Mouse (Mus musculus) heart, postnatal 4 days (tissue): Measurements from ENCODE around the gene Serpina12. TPM values are rescaled to one million over a fixed set of nuclear protein-coding genes. Genes with fewer than 3 reads are reported as not detected.

Experiments used
- DNase-seq: peaks from one replicate; pipeline ENCODE4 v3.0.0; 2021
- total RNA-seq, 2 experiments: library from RNA; stranded (reverse); gene quantifications; 2 replicates each; pipeline ENCODE4 v1.2.3; 2021

Gene Serpina12
- total RNA-seq, 2 experiments from 2014 or later, result not detected

- DNase-seq, result peak; percentile 20
Measured at GRCm38 (mm10) chr12:104003238-104003612, 41.0 kb downstream of the Serpina12 start.

- DNase-seq, result peak; percentile 31
Measured at GRCm38 (mm10) chr12:104002569-104003237, 41.5 kb downstream of the Serpina12 start.

- no peak for DNase-seq
Measured at GRCm38 (mm10) chr12:104000594-104000993, 43.6 kb downstream of the Serpina12 start.

GRCm38 (mm10) chr12:103999611-104000010 lies 44.6 kb downstream of the Serpina12 start:
- DNase-seq, result no peak

GRCm38 (mm10) chr12:103996513-103996912 lies 47.7 kb downstream of the Serpina12 start:
- no peak for DNase-seq

- peak; percentile 78 for DNase-seq
Measured at GRCm38 (mm10) chr12:103995292-103996072, 48.8 kb downstream of the Serpina12 start.

- no peak for DNase-seq
Measured at GRCm38 (mm10) chr12:103992945-103993344, 51.3 kb downstream of the Serpina12 start.

GRCm38 (mm10) chr12:103989857-103990256 lies 54.4 kb downstream of the Serpina12 start, which contains the start of gene Serpina11:
Gene Serpina11, minus strand, starts transcription at chr12:103989957.
- DNase-seq, result no peak

- no peak for DNase-seq
Measured at GRCm38 (mm10) chr12:103989514-103989767, 54.8 kb downstream of the Serpina12 start.

GRCm38 (mm10) chr12:103988754-103989513 lies 55.3 kb downstream of the Serpina12 start:
- DNase-seq, result no peak

- no peak for DNase-seq
Measured at GRCm38 (mm10) chr12:103985868-103986267, 58.4 kb downstream of the Serpina12 start.

- DNase-seq, result peak; percentile 65
Measured at GRCm38 (mm10) chr12:103984935-103985334, 59.3 kb downstream of the Serpina12 start.

GRCm38 (mm10) chr12:103981646-103982360 lies 62.4 kb downstream of the Serpina12 start:
- no peak for DNase-seq

Other genes with a start within 250 kb of the Serpina12 start
- under 1 TPM; 0.34 to 0.43 TPM for gene Serpina1b, start 214.1 kb downstream of the Serpina12 start, total RNA-seq
- under 1 TPM in 1 of 2 experiments, not detected in 1; 0.48 TPM for gene Serpina1a, start 180.9 kb downstream of the Serpina12 start, total RNA-seq
- gene Serpina1c, start 139.6 kb downstream of the Serpina12 start, total RNA-seq, result not detected
- under 1 TPM in 1 of 2 experiments, not detected in 1; 0.41 TPM for gene Serpina1e, start 85.5 kb downstream of the Serpina12 start, total RNA-seq
- gene Serpina11, start 54.5 kb downstream of the Serpina12 start, total RNA-seq, result not detected
- gene Serpina9, start 30.7 kb downstream of the Serpina12 start, total RNA-seq, result not detected
- gene Serpina5, start 56.7 kb upstream of the Serpina12 start, total RNA-seq, result not detected
- gene Serpina3a, start 68.3 kb upstream of the Serpina12 start, total RNA-seq, result not detected
- gene Serpina3b, start 83.6 kb upstream of the Serpina12 start, total RNA-seq, result not detected
- gene Serpina3c, start 109.4 kb upstream of the Serpina12 start, total RNA-seq, result under 1 TPM in 1 of 2 experiments, not detected in 1; 0.17 TPM
- gene Serpina3f, start 170.1 kb upstream of the Serpina12 start, total RNA-seq, result not detected
- 1 to 10 TPM in 1 of 2 experiments, under 1 TPM in 1; 0.83 to 1.7 TPM for gene Serpina3g, start 191.8 kb upstream of the Serpina12 start, total RNA-seq
- gene Serpina3i, start 218.7 kb upstream of the Serpina12 start, total RNA-seq, result 1 to 10 TPM in 1 of 2 experiments, under 1 TPM in 1; 0.31 to 1.0 TPM